Mouse (Mus musculus) adrenal gland, postnatal 10 days (tissue): ENCODE results near the gene Zdhhc16. TPM values are rescaled to one million over a fixed set of nuclear protein-coding genes. Genes with fewer than 3 reads are reported as not detected.

Experiments
- DNase-seq: peaks from one replicate; pipeline ENCODE4 v3.0.0; 2021; ENCODE audit warnings: mixed read lengths
- long read RNA-seq, 2 experiments: library from polyadenylated mRNA; stranded (forward); transcript quantifications; one replicate each; pipeline ENCODE4 v2.0.0; 2021
- total RNA-seq, 2 experiments: library from RNA; stranded (reverse); gene quantifications; 2 replicates each; pipeline ENCODE4 v1.2.3; 2021

Gene Zdhhc16
- total RNA-seq, result 10 to 100 TPM; 30.7 to 36.7 TPM
- long read RNA-seq, experiment 1, transcript Zdhhc16-201 (11 exons, 1,821 nt), result major isoform, 36 of 86 reads
- long read RNA-seq, experiment 1, partial matches to known transcripts, result 4 of 86 reads
- long read RNA-seq, experiment 1, other reads (novel, unspliced or antisense), result 46 of 86 reads
- long read RNA-seq, experiment 2, transcript Zdhhc16-201 (11 exons, 1,821 nt), result major isoform, 15 of 35 reads
- long read RNA-seq, experiment 2, partial matches to known transcripts, result 0 of 35 reads
- long read RNA-seq, experiment 2, other reads (novel, unspliced or antisense), result 20 of 35 reads

- peak; percentile 99 for DNase-seq
These were observed at the start of gene Zdhhc16, which contains the start of gene Exosc1 for GRCm38 (mm10) chr19:41933179-41934086. Gene Zdhhc16, plus strand, starts transcription at chr19:41933480. Gene Exosc1, minus strand, starts transcription at chr19:41933423.

DNA sequence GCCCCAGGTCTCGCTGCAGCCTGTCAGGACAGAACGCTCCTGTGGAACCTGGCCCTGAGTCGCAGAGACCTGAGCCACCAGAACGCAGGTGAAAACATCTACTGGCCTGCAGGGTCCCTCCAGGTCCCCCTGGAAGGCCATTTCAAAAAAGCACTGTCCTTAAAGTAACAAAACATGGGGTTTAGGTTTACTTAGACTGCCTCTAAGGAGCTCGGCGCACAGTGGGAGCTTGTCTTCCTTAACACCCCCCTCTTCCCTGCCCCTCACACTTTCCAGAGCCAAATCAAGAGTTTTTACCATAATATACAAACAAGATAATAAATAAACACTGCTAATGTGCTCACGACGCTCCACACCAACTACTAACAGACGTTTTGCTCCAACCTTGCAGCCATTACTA is 49.4 kb upstream of the Zdhhc16 start:
- DNase-seq, result no peak

GRCm38 (mm10) chr19:41888191-41888590 is 45.1 kb upstream of the Zdhhc16 start:
- no peak for DNase-seq

DNA sequence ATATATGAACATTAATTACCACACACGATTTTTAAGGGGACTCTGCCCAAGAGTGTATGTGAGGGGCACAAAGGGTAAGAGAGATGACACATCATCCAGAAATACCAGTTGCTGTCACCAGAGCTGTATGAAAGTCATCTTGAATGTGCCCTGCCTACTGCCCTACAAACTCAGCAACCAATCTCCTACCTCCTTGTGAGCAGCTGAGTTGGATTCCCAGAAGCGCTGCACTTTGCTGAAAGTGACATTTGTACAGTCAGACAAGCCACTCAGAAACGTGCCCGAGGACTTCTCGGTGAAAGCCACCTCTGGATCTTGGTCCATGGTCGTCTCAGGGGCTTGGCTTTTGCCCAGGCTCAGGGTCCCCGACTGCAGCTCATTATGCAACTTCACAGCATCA is 38.3 kb upstream of the Zdhhc16 start:
- no peak for DNase-seq

- DNase-seq, result peak; percentile 88
These were observed 37.6 kb upstream of the Zdhhc16 start, which contains the start of gene Rrp12 for GRCm38 (mm10) chr19:41895460-41896318. Gene Rrp12, minus strand, starts transcription at chr19:41896173.

DNA sequence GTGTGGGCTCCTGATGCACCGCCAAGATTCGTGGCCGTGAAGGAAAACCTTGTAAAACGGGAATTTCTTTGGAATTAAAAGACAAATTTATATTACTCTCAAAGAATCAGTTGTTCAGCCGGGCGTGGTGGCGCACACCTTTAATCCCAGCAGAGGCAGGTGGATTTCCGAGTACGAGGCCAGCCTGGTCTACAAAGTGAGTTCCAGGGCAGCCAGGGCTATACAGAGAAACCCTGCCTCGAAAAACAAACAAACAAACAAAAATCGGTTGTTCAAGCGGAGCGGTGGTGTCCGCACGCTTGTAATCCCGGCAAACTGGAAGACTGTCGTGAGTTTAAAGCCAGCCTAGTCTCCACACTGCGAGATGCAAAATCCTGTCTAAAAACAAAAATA is 37.0 kb upstream of the Zdhhc16 start:
- DNase-seq, result no peak

- DNase-seq, result peak; percentile 47
These were observed 34.4 kb upstream of the Zdhhc16 start for GRCm38 (mm10) chr19:41898860-41899259.

DNA sequence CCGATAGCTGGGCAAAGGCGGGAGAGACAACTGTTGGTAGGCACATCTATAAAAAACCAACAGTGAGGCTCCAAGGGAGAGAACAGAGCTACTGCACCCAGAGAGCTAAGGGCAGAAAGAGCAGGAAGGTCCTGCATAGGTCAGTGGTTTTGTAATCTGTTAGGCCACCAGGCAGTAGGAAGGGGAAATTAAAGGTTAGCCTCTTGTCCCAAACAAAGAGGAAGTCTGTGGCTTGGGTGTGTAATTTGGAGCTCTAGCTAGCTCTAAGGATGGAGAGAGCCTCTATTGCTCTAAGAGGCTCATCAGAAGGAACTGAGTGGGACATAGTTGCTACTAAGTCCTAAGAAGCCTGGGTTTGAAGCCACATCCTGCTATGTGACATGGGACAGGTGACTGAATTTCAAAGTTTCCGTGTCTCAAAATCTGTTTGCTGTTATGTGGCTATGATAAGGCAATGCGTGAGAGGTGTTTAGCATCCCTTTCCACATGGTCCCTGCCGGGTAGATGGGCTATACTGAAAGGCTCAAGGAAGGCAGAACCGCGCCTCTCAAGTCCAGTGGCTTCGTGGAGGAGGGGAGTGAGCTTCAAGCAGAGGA is 32.7 kb upstream of the Zdhhc16 start:
- no peak for DNase-seq

- DNase-seq, result peak; percentile 46
These were observed 31.6 kb upstream of the Zdhhc16 start for GRCm38 (mm10) chr19:41901696-41902095.

GRCm38 (mm10) chr19:41902848-41903593 is 30.3 kb upstream of the Zdhhc16 start:
- DNase-seq, result no peak

DNA sequence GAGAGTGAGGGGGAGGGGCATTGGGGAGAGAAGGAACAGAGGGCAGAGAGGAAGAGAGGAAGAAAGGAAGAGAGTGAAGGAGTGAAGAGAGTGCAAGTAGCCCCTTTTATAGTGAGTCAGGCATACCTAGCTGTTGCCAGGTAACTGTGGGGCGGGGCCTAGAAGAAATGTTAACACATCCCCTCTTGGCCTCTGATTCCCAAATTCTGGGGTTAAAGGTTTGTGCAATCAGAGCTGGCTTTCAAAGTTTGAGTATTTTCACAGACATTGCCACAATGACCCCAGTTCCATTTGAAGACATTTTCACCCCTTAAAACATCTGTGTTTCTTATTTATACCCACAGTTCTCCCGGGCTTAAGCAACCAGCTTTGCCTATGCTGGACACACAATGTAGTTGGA is 28.0 kb upstream of the Zdhhc16 start:
- no peak for DNase-seq

DNA sequence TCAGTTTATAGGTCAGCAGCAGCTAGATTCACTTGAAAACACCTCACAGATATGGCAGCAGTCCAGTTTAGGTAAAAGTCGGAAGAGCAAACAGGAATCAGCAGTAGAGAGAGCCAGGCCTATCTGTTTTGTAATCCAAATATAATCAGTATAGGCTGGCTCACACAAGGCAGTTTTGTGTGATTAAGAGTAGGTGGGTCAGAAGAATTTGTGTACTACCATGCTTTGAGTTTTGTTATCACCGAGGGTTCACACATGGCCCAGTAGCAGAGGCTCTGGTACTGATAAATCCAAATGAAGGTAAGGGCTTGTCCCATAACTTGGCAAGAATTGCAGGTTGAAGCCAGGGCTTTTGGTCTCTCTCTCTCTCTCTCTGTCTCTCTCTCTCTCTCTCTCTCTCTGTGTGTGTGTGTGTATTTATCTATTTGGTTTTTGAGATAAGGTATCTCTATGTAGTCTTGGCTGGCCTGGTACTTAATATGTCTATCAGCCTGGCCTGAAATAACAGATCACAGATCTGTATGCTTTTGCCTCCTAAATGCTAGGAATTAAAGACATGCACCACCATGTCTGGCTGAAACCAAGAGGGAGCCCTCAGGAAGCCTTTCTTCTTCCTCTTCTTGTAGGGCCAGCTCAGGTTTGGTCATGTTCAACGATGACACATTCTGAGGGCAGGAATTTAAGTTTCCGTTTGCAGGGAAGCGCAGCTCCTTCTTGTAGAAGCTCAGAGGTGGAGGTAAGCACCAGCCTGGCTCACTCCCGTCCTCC is 26.8 kb upstream of the Zdhhc16 start:
- DNase-seq, result no peak

DNA sequence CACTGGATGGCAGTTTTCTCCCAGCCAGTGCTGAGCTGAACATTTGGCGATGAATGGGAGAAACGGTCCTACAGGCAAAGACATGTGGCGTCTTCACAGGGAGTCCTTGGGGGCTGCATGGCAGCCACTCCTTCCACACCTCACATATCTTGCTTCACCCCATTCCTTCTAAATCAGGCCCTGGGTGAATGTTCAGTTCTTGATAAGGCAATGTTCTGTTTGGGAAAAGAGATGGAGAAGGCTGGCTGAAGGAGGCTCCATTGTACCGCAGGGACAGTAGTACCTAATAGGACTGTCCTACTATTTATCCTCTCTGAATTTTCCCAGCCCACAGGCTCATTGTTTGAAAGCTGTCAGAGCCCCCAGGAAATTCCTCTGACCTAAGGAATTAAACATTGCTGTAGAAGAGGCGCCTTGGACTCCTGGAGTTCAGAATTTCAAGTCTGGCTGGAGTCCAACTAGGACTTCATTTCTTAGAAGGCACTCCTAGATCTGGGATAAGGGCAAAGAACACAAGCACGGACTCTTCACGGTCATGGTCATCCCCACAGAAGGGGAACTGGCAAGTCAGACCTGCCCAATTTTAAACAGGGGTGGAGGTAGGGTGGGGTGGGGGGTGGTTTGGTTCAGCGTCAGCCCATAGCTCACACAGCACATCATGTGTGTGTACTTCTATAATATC is 26.1 kb upstream of the Zdhhc16 start:
- DNase-seq, result no peak

- no peak for DNase-seq
These were observed 24.5 kb upstream of the Zdhhc16 start for GRCm38 (mm10) chr19:41908736-41909135.

GRCm38 (mm10) chr19:41910396-41910795 is 22.9 kb upstream of the Zdhhc16 start:
- DNase-seq, result no peak

- peak; percentile 97 for DNase-seq
These were observed 21.9 kb upstream of the Zdhhc16 start, which contains the start of gene Pgam1 for GRCm38 (mm10) chr19:41911178-41912073. Gene Pgam1, plus strand, starts transcription at chr19:41911923.

DNA sequence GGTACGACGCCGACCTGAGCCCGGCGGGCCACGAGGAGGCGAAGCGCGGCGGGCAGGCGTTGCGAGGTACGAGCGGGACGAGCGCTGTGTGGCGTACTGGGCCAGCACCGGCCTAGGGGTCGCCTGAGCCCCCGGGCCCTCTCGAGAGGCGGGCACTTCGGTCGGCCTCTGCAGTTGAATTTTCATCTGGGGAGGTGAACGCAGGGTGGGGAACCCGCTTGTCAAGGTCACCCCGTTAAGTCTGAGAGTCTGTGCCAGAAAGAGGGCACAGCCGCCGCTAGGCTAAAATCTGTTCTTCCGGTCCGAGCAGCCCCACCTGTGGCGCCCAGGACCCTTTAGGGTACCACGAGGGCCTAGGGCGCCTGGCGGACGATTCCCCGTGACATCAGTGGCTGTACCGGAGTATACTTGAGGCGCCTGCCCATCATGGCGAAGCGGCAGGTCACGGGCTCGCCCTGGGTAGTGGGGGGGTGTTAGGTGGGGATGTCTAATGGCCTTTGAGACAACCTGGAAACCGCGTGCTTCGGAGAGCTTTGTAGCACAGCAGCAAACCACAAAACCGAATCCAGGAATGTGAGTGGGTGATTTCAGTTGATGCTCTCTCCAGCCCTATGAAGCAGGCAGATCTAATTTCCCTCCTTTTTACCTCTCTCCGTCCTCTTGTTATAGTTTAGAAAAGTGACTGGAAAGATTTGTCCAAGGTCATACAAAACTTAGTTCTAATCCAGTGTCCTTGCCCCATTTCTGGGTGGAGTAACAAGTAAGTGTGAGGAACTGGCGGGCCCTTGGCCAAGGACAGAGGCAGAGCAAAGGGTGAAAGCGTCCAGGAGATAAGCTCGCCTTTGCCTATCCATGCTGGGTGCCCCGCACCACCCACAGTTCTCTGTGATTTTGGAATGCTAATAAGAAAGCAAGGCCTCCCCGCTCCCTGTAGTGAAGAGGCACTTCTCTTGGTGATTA is 20.9 kb upstream of the Zdhhc16 start:
- DNase-seq, result peak; percentile 76
